Mouse (Mus musculus) liver, embryonic 13.5 days (tissue): ENCODE data around the gene Nsun2. TPM values are rescaled to one million over a fixed set of nuclear protein-coding genes. Genes with fewer than 3 reads are reported as not detected.

ENCODE experiments used
- ATAC-seq: fragments of 200-750 bp; cut with Nextera tagmentation; 2 replicates; pipeline ENCODE4 v1.8.0; 2017; ENCODE audit warnings: low read depth, mild to moderate bottlenecking, moderate number of reproducible peaks, moderate library complexity
- DNase-seq: peaks from one replicate; pipeline ENCODE4 v3.0.0; 2022
- H3K27ac ChIP-seq: fragments of 300-500 bp; sonication (generic); 2 replicates; pipeline ENCODE4 v1.5.1; 2015; ENCODE audit warnings: moderate library complexity, mild to moderate bottlenecking, inconsistent platforms
- H3K27me3 ChIP-seq: fragments of 300-500 bp; sonication (generic); 2 replicates; pipeline ENCODE4 v1.6.1; 2015; ENCODE audit warnings: mild to moderate bottlenecking, inconsistent platforms
- H3K36me3 ChIP-seq: fragments of 300-500 bp; sonication (generic); 2 replicates; pipeline ENCODE4 v1.6.1; 2015; ENCODE audit warnings: mild to moderate bottlenecking, inconsistent platforms
- H3K4me1 ChIP-seq: fragments of 300-500 bp; sonication (generic); replicated peaks from 2 replicates; pipeline ENCODE4 v1.6.1; 2015; ENCODE audit warnings: inconsistent platforms
- H3K4me2 ChIP-seq: fragments of 300-500 bp; sonication (generic); 2 replicates; pipeline ENCODE4 v1.6.1; 2015; ENCODE audit warnings: inconsistent platforms, mild to moderate bottlenecking, moderate library complexity
- H3K4me3 ChIP-seq: fragments of 300-500 bp; sonication (generic); replicated peaks from 2 replicates; pipeline ENCODE4 v1.5.1; 2015; ENCODE audit warnings: mild to moderate bottlenecking, inconsistent platforms
- H3K9ac ChIP-seq: fragments of 300-500 bp; sonication (generic); 2 replicates; pipeline ENCODE4 v1.6.1; 2015; ENCODE audit warnings: mild to moderate bottlenecking, inconsistent platforms
- H3K9me3 ChIP-seq: fragments of 300-500 bp; sonication (generic); replicated peaks from 2 replicates; pipeline ENCODE4 v1.6.1; 2016; ENCODE audit warnings: inconsistent platforms
- WGBS: fragments of 180-500 bp; shearing (Covaris S2); methylation state at CpG from one replicate; pipeline ENCODE4 v1.1.7; 2015; ENCODE audit not compliant: insufficient replicate concordance; 5-methylcytosine and 5-hydroxymethylcytosine counted together
- polyA plus RNA-seq: library from polyadenylated mRNA; unstranded; fragments of >200 nt; fragmentation: Nextera tagmentation; extraction: Ambion mirVana; gene quantifications from 2 replicates; pipeline ENCODE4 v1.2.1, GENCODE M21; 2015

Gene Nsun2
- polyA plus RNA-seq, 1 experiment from 2014 or later: 136 TPM

DNA sequence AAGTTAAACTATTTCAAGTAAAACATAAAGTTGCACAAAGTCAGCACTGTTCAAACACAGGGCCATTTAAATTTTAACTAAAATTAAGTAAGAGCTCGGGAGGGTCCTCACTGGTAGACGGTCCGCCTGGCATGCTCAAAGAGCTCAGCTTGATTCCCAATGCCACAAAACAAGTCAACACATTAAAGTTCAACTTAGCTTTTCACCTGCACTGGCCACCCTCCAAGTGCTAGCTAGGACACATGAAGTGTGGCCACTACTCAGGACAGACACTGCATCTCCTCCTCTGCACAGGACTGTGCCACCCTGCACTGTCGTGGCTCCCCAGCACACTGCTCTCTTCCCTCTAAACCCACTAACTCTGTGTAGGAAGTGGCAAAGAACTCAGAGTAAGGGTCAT is 7.7 kb upstream of the Nsun2 start:
- Histone ChIP-seq H3K27ac (peak overlapping the region; percentile 54), H3K9me3 (no peaks in the 10 kb centered on the region), H3K27me3 (no peaks in the 10 kb centered on the region), H3K36me3 (peaks cover 19% of the 10 kb centered on the region), H3K4me3 (no peak overlapping the region), H3K4me1 (peaks cover 96% of the 10 kb centered on the region), H3K9ac (0 out of 2 replicates have a peak overlapping the region, but pooled peaks have one; percentile 5), H3K4me2 (peak overlapping the region; percentile 47)
- WGBS: 75% methylated on average over 4 of the region's 4 CpGs
- ATAC-seq (peak; percentile 58), DNase-seq (no peak)

DNA sequence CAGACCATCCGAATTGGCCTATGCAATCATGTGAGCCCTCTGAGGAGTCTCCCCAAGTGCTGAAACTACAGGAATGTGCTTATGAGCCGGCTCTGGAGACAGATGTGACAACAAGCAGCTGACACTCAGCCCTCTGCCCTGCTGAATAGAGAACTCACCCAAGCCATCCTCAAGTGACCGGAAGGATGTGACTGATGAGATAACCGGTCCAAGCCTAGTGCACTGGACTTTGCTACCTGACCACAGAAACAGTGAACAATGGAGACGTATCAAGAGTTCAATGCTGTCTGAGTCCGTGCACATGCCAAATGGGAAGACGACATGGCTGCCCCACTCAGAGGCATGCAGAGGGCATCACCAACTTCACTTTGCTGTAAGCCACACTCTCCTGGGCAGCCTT is 5.0 kb upstream of the Nsun2 start:
- ATAC-seq (no peak), DNase-seq (no peak)
- H3K4me3 ChIP-seq: no peak overlapping the region
- 0 out of 2 replicates have a peak overlapping the region, but pooled peaks have one; percentile 3 for H3K9ac ChIP-seq
- no peak overlapping the region for H3K27ac ChIP-seq
- no peak overlapping the region for H3K4me2 ChIP-seq
- WGBS: 67% methylated on average over 7 of the region's 7 CpGs
- peaks cover 23% of the 10 kb centered on the region for H3K36me3 ChIP-seq
- peaks cover 91% of the 10 kb centered on the region for H3K4me1 ChIP-seq
- H3K27me3 ChIP-seq: no peaks in the 10 kb centered on the region
- no peaks in the 10 kb centered on the region for H3K9me3 ChIP-seq

DNA sequence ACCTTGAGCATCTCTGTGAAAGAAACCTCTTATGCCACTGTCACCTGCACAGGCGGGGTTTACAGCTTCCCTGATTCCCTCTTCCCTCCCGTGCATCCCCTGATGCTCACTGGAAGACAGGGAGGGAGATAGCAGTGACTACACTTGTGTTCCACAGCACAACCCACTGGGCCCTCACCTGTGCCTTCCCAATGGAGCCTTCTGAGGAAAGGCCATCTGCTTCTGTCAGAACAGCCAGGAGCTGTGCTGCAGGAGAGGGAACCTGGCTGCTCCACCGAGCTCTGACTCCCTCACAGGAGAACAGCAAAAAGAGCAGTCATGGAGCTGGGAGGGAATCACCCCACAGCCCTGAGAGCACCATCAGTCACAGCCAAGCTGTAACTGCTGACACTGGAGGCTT is 3.4 kb upstream of the Nsun2 start:
- DNase-seq: no peak
- 73% methylated on average over 3 of the region's 3 CpGs for WGBS
- H3K4me2 ChIP-seq: 0 out of 2 replicates have a peak overlapping the region, but pooled peaks have one; percentile 95
- no peak for ATAC-seq
- H3K9me3 ChIP-seq: no peaks in the 10 kb centered on the region
- H3K27me3 ChIP-seq: no peaks in the 10 kb centered on the region
- peaks cover 76% of the 10 kb centered on the region for H3K4me1 ChIP-seq
- peaks cover 23% of the 10 kb centered on the region for H3K36me3 ChIP-seq
- H3K4me3 ChIP-seq: 0 out of 2 replicates have a peak overlapping the region, but pooled peaks have one; percentile 4
- 0 out of 2 replicates have a peak overlapping the region, but pooled peaks have one; percentile 20 for H3K9ac ChIP-seq
- no peak overlapping the region for H3K27ac ChIP-seq

DNA sequence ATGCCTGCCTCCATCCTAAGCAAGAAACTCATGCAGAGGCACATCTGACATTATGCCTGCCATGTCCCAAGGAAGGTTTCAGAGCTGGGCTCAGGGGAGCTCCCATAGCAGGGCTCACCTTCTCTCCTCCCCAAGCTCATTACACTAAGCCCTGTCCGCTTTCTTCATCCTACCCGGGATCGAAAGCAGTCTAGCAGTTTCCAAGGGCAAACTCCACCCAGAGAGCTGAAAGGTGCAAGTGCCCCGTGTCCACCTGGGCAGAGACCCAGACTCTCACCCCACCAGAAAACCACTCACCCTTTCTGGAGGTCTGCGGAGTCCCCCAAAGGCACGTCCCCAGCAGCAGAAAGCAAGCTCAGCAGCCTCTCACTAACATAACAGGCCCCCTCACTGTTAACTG is 2.6 kb upstream of the Nsun2 start:
- peaks cover 23% of the 10 kb centered on the region for H3K36me3 ChIP-seq
- H3K4me2 ChIP-seq: peak overlapping the region; percentile 95
- ATAC-seq: no peak
- no peak overlapping the region for H3K27ac ChIP-seq
- no peaks in the 10 kb centered on the region for H3K27me3 ChIP-seq
- peak overlapping the region; percentile 95 for H3K4me3 ChIP-seq
- H3K4me1 ChIP-seq: peaks cover 76% of the 10 kb centered on the region
- no peak for DNase-seq
- H3K9me3 ChIP-seq: no peaks in the 10 kb centered on the region
- WGBS: 82% methylated on average over 6 of the region's 6 CpGs
- peak overlapping the region; percentile 97 for H3K9ac ChIP-seq

DNA sequence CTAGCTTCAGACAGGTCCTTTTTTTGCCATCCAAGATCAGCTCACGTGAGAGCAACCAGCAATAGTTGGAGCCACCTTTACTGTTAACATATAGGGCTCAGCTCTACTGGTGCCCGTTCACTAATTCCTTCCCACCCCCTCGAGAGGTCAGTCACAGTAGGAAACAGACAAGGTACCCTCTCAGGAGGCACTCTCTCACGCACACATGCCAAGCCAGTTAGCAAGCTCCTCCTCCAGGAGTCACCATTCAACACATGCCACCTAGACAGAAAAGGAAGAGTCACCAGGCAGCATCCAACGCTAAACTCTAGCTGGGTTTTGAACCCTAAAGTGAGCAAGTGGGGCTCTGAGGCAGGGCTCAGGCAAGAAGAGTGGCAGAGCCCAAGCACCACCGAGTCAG is 2.1 kb upstream of the Nsun2 start:
- H3K4me2 ChIP-seq: peak overlapping the region; percentile 95
- H3K27me3 ChIP-seq: no peaks in the 10 kb centered on the region
- WGBS: 43% methylated on average over 6 of the region's 6 CpGs
- no peaks in the 10 kb centered on the region for H3K9me3 ChIP-seq
- H3K27ac ChIP-seq: no peak overlapping the region
- DNase-seq (no peak), ATAC-seq (no peak)
- H3K4me3 ChIP-seq: peak overlapping the region; percentile 95
- peak overlapping the region; percentile 97 for H3K9ac ChIP-seq
- H3K4me1 ChIP-seq: peaks cover 76% of the 10 kb centered on the region
- H3K36me3 ChIP-seq: peaks cover 23% of the 10 kb centered on the region

DNA sequence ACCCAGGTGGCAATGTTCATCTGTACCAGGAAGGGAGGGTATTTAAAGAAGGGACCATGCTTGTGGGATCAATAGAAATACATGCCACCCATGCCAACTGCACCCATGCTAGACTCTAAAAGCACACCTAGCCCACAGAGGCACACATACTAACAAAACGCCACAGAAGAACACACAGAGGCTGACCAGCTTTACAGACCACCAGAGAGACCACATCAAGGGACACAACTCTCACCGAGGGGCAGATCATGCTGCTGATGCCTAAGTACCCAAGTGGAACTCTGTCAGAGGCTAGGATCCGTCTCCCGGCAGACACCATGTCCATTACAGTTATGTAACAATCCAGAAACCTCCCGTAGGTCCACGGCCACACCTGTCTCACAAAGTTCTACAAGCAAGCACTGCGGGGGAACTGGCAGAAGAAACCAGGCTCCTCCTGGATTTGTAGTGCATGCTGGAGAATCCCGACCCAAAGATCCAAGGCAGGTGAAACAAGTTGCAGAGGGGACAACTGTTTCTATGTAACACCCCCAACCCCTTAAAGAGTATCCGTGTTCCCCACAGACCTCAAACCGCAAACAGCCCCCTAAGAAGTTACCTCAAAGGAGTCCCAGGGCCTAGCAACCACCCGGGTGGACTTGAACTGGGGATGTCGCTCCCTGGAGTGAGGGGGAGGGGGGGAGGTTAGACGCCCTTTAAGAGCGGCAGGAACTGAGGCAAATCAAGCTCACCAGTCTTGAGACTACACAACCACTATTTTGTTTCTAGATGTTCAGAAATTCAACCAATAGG is 1.2 kb upstream of the Nsun2 start:
- 0 out of 2 replicates have a peak overlapping the region, but pooled peaks have one; percentile 0 for H3K27ac ChIP-seq
- H3K4me1 ChIP-seq: peaks cover 68% of the 10 kb centered on the region

DNA sequence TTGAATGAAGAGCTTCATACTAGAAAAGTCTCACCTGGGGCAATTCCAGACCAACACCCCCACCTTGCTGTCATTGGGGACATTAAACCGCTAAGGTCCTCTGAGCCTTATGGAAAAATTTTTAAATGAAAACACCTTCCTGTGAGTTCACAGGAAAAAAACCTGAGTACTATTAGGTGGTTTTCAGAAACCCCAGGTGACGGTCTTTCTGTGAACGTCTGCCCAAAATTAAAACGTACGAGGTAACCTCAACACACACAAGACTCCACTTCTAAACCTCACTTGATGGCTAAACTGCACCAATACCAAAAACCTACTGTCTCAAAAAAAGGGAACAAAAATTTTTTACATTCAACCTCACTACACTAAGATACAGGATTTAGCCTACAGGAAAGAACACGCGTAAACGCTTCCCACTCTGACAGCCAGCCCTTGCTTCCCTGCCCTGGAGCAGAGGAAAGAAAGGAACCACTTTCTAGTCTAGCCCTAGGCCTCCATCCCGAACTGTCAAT is 597 bp upstream of the Nsun2 start:
- 1% methylated on average over 9 of the region's 9 CpGs for WGBS
- Histone ChIP-seq H3K4me2 (peak overlapping the region; percentile 95), H3K27ac (peak overlapping the region; percentile 94), H3K9me3 (no peaks in the 10 kb centered on the region), H3K27me3 (no peaks in the 10 kb centered on the region), H3K36me3 (peaks cover 23% of the 10 kb centered on the region), H3K4me3 (peak overlapping the region; percentile 95), H3K9ac (peak overlapping the region; percentile 97), H3K4me1 (peaks cover 65% of the 10 kb centered on the region)
- ATAC-seq: no peak
- DNase-seq: no peak

More for the DNA sequence above, 1.2 kb upstream of the Nsun2 start:
- Histone ChIP-seq H3K9me3 (no peaks in the 10 kb centered on the region), H3K4me2 (peak overlapping the region; percentile 95), H3K36me3 (peaks cover 23% of the 10 kb centered on the region), H3K27me3 (no peaks in the 10 kb centered on the region), H3K9ac (peak overlapping the region; percentile 97), H3K4me3 (peak overlapping the region; percentile 95)
- WGBS: 27% methylated on average over 14 of the region's 14 CpGs
- ATAC-seq (no peak), DNase-seq (no peak)

DNA sequence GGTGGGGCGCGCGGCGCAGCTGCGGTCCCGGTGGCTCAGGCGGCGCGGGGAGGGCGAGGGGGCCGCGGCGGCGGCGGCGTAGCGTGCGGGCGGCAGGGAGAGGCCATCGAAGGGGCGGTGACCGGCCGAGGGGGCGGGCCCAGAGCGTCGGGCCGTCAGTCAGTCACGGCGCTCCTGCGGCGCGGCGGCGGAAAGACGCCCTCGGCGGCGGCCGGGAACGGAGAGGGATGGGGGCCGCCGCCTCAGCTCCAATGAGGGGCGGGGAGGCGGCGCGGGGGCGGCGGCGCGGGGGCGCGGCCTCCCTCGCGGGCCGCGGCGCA is 748 bp downstream of the Nsun2 start, which contains the start of gene Tent4a:
Gene Tent4a, minus strand, starts transcription at position 284 of the 320 bp plus-strand sequence.
- no peaks in the 10 kb centered on the region for H3K9me3 ChIP-seq
- peak within 1 kb of the TSS; percentile 94 for H3K27ac ChIP-seq
- H3K4me1 ChIP-seq: peaks cover 60% of the 10 kb centered on the region
- no peaks in the 10 kb centered on the region for H3K27me3 ChIP-seq
- DNase-seq (no peak), ATAC-seq (peak; percentile 82)
- H3K4me2 ChIP-seq: peak within 1 kb of the TSS; percentile 95
- peak within 1 kb of the TSS; percentile 95 for H3K4me3 ChIP-seq
- peaks cover 16% of the 10 kb centered on the region for H3K36me3 ChIP-seq
- 0% methylated on average over 24 of the region's 57 CpGs for WGBS
- H3K9ac ChIP-seq: peak within 1 kb of the TSS; percentile 97

DNA sequence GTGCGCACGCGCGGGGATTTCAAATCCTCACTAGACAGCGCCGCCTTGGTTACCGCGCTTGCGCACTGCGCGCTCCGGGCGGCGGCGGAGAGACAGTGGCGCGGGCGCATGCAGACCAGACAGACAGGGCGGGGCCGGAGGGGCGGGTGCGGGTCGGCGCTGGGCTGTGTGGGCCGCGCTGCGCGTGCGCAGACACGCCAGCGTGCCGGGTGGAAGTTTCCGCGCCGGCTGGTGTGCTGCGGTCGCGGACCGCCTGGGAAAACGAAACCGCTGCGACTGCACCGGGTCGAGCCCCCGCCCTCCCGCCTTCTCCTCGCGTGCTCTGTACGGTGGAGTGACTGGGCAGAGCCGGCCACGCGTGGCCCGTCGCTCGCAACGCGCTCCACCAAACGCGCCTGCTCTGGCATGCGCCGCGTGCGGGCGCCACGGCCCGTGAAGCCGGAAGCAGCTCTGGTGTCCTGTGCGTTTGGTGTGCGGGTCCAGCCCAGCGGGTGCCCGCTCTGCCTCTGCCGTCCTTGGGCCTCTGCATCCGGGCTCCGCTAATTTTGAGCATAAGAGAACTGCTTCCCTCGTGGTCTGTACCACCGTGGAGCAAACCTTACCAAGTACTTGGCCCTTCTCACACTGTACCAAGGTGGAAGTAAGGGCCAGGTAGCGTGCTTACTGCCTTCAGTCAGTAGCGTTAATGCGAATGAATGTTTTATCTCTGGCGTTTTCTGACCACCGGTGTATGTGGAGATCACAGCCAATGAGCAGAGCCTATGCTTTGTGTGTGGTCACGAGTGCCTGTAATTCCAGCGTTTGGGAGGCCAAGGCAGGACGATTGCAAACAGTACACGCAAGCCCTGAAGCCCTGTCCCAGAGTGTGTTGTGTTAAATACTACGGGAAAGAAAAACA is 1.4 kb downstream of the Nsun2 start:
- WGBS: under 1% methylated on average over 82 of the region's 86 CpGs
- ATAC-seq: peak; percentile 91
- H3K4me3 ChIP-seq: peak overlapping the region; percentile 95
- peak overlapping the region; percentile 95 for H3K4me2 ChIP-seq
- peak overlapping the region; percentile 94 for H3K27ac ChIP-seq
- H3K9ac ChIP-seq: peak overlapping the region; percentile 97
- no peaks in the 10 kb centered on the region for H3K27me3 ChIP-seq
- peaks cover 54% of the 10 kb centered on the region for H3K4me1 ChIP-seq
- peak; percentile 94 for DNase-seq
- H3K36me3 ChIP-seq: peaks cover 10% of the 10 kb centered on the region
- H3K9me3 ChIP-seq: no peaks in the 10 kb centered on the region

DNA sequence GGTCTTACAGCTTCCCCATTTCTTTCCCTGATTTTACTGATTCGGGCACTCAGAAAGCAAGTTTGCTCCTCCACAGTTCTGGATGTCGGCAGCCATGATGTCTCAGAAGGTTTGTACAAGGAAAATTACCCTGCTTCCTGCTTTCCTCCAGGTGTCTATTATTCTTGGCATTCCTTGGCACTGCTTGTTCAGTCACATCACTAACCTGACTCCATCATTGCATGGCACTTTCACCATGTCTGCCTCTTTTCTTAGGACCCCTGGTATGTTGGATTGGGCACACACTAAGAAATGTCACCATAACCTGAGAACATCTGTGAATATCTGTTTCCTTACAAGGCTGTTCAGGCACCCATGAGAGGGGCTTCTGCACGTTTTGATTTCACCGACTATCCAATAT is 2.5 kb downstream of the Nsun2 start:
- ATAC-seq: no peak
- WGBS: 59% methylated on average over 4 of the region's 4 CpGs

DNA sequence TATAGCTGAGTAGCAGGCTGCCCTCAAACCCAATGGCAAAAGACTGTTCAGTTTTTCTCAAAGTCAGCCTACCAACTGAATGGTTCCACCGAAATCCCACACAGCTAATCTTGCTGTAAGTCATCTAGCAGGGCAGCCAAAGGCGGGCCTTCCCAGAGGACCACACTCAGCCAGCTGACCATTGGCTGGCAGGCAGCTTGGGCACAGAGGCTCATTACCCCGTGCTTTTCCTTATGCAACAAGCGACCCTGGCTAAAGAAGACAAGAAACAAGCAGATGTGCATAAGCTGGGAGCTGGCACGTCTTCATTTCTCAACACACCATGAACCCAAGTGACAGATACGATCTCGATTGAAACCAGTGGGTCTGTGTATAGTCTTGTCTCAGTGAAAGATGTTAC is 3.8 kb downstream of the Nsun2 start:
- Histone ChIP-seq H3K9me3 (no peaks in the 10 kb centered on the region), H3K9ac (no peak overlapping the region), H3K4me1 (peaks cover 31% of the 10 kb centered on the region), H3K4me2 (no peak overlapping the region), H3K27me3 (no peaks in the 10 kb centered on the region), H3K4me3 (no peak overlapping the region), H3K27ac (no peak overlapping the region), H3K36me3 (no peaks in the 10 kb centered on the region)
- WGBS: 73% methylated on average over 7 of the region's 7 CpGs
- no peak for ATAC-seq
- no peak for DNase-seq

More for the DNA sequence above, 2.5 kb downstream of the Nsun2 start:
- peaks cover 44% of the 10 kb centered on the region for H3K4me1 ChIP-seq
- 0 out of 2 replicates have a peak overlapping the region, but pooled peaks have one; percentile 94 for H3K27ac ChIP-seq
- no peaks in the 10 kb centered on the region for H3K9me3 ChIP-seq
- H3K4me3 ChIP-seq: peak overlapping the region; percentile 95
- DNase-seq: no peak
- no peaks in the 10 kb centered on the region for H3K27me3 ChIP-seq
- peak overlapping the region; percentile 95 for H3K4me2 ChIP-seq
- H3K36me3 ChIP-seq: 0 out of 2 replicates have a peak, but pooled peaks cover 5% of the 10 kb centered on the region
- H3K9ac ChIP-seq: peak overlapping the region; percentile 96
